Comparison of ENCODE assay signal across 25 mouse cellular contexts in genomic region chr13:56781697-56782096, GRCm38 (mm10). TPM values are rescaled to one million over a fixed set of nuclear protein-coding genes. Genes with fewer than 3 reads are reported as not detected.
DNase-seq lines count a peak whose midpoint lies in the region; ATAC-seq and TF ChIP-seq lines count a peak whose summit lies in the region.
"Had no signal": no experiment of that assay in that cellular context is flagged by ENCODE, and none has a peak within 500 bp of the region (broad histone marks: within the 10 kb centered on the region; RNA-seq: fewer than 3 reads in every experiment).

No protein-coding gene starts in this region.

- H3K9ac ChIP-seq in neural tube, embryonic 13.5 days, result no peak overlapping the region
- H3K9ac ChIP-seq in midbrain, embryonic 14.5 days (replicated peaks; ENCODE audit: low read length), result no peak overlapping the region
- no peak overlapping the region for H3K9ac ChIP-seq in intestine, embryonic 15.5 days
- H3K9ac ChIP-seq: embryonic facial prominence, embryonic 13.5 days; limb, embryonic 15.5 days had no signal

- WGBS in neural tube, embryonic 13.5 days, result 93% methylated on average over 3 of the region's 3 CpGs
- WGBS in midbrain, embryonic 14.5 days, result 94% methylated on average over 3 of the region's 3 CpGs
- 86% methylated on average over 3 of the region's 3 CpGs for WGBS in intestine, embryonic 15.5 days

- no peak for ATAC-seq in neural tube, embryonic 13.5 days (ENCODE audit: low read depth)
- no peak for ATAC-seq in midbrain, embryonic 14.5 days (ENCODE audit: low FRiP score, low TSS enrichment)
- ATAC-seq in intestine, embryonic 15.5 days, result no peak
- ATAC-seq: activated CD4-positive, CD25-positive, alpha-beta regulatory T cell, adult 4 months; Patski had no signal

- DNase-seq in layer of hippocampus, adult 2 months (ENCODE audit: low spot score in 2 of 2), result no peak
- DNase-seq in layer of hippocampus, adult 9-10 months (ENCODE audit: low spot score), result no peak
- DNase-seq in neural tube, embryonic 10.5 days (ENCODE audit: extremely low spot score, low spot score), result no peak
- no peak for DNase-seq in midbrain, embryonic 14.5 days
- DNase-seq in telencephalon, adult 2 months (ENCODE audit: low read depth, low spot score), result peak; percentile 58
- DNase-seq: adrenal gland, postnatal 25 days; cerebellum, adult 8-10 months; gastrocnemius, postnatal 14 days; heart, adult 2 months; kidney, adult 9 months; kidney, postnatal 36 days; layer of hippocampus, postnatal 36 days; lung, postnatal 10 days; thymus, adult 18-20 months had no signal

- peaks cover 24% of the 10 kb centered on the region for H3K4me1 ChIP-seq in neural tube, embryonic 13.5 days (replicated peaks)
- H3K4me1 ChIP-seq in midbrain, embryonic 14.5 days (ENCODE audit: control insufficient read depth, insufficient read depth, low read length), result peaks cover 22% of the 10 kb centered on the region
- H3K4me1 ChIP-seq in intestine, embryonic 15.5 days (replicated peaks), result no peaks in the 10 kb centered on the region
- H3K4me1 ChIP-seq: embryonic facial prominence, embryonic 13.5 days; limb, embryonic 15.5 days had no signal

- TF ChIP-seq CTCF in layer of hippocampus, adult 2 months (conservative IDR thresholded peaks at IDR 0.05), result no peak

- no peaks in the 10 kb centered on the region for H3K27me3 ChIP-seq in neural tube, embryonic 13.5 days
- H3K27me3 ChIP-seq in midbrain, embryonic 14.5 days (ENCODE audit: control insufficient read depth, insufficient read depth, low read length), result no peaks in the 10 kb centered on the region
- H3K27me3 ChIP-seq in intestine, embryonic 15.5 days (replicated peaks), result no peaks in the 10 kb centered on the region
- H3K27me3 ChIP-seq: limb, embryonic 15.5 days; Patski had no signal

- no peak overlapping the region for H3K4me2 ChIP-seq in neural tube, embryonic 13.5 days
- no peak overlapping the region for H3K4me2 ChIP-seq in midbrain, embryonic 14.5 days (ENCODE audit: low read length)
- H3K4me2 ChIP-seq in intestine, embryonic 15.5 days (replicated peaks), result no peak overlapping the region
- H3K4me2 ChIP-seq: embryonic facial prominence, embryonic 13.5 days; limb, embryonic 15.5 days had no signal

- H3K36me3 ChIP-seq in neural tube, embryonic 13.5 days, result no peaks in the 10 kb centered on the region
- no peaks in the 10 kb centered on the region for H3K36me3 ChIP-seq in midbrain, embryonic 14.5 days (ENCODE audit: control insufficient read depth, insufficient read depth, low read length)
- H3K36me3 ChIP-seq in intestine, embryonic 15.5 days, result no peaks in the 10 kb centered on the region
- H3K36me3 ChIP-seq: embryonic facial prominence, embryonic 13.5 days; limb, embryonic 15.5 days had no signal

- H3K27ac ChIP-seq in layer of hippocampus, adult 2 months, result peak overlapping the region; percentile 57
- H3K27ac ChIP-seq in neural tube, embryonic 13.5 days (replicated peaks), result peak overlapping the region; percentile 77
- peak overlapping the region; percentile 67 for H3K27ac ChIP-seq in midbrain, embryonic 14.5 days (replicated peaks; ENCODE audit: low read depth, low read length)
- no peak overlapping the region for H3K27ac ChIP-seq in intestine, embryonic 15.5 days
- H3K27ac ChIP-seq: embryonic facial prominence, embryonic 13.5 days; heart, adult 2 months; limb, embryonic 15.5 days had no signal

- H3K9me3 ChIP-seq in neural tube, embryonic 13.5 days, result no peaks in the 10 kb centered on the region
- H3K9me3 ChIP-seq in midbrain, embryonic 14.5 days (ENCODE audit: control insufficient read depth, low read length), result no peaks in the 10 kb centered on the region
- H3K9me3 ChIP-seq in intestine, embryonic 15.5 days, result no peaks in the 10 kb centered on the region
- H3K9me3 ChIP-seq: limb, embryonic 15.5 days had no signal

- no peak overlapping the region for H3K4me3 ChIP-seq in layer of hippocampus, adult 2 months
- no peak overlapping the region for H3K4me3 ChIP-seq in neural tube, embryonic 13.5 days
- H3K4me3 ChIP-seq in midbrain, embryonic 14.5 days (replicated peaks; ENCODE audit: low read depth, low read length), result no peak overlapping the region
- no peak overlapping the region for H3K4me3 ChIP-seq in intestine, embryonic 15.5 days (replicated peaks)
- H3K4me3 ChIP-seq: embryonic facial prominence, embryonic 13.5 days; heart, adult 2 months; limb, embryonic 15.5 days; myocyte had no signal

RNA-seq across cellular contexts. Expression of gene Gm45623, which starts 28.1 kb away (rescaled TPM):
- 1 to 10 TPM in 1 of 2 experiments, under 1 TPM in 1; 0.96 to 1.6 TPM for total RNA-seq in layer of hippocampus, adult 2 months (2021)
- 1.0 and 1.6 TPM in 2 replicates for polyA plus RNA-seq in neural tube, embryonic 13.5 days (2015; fragmentation: Nextera tagmentation; extraction: Ambion mirVana)
- 1.1 and 2.1 TPM in 2 replicates for polyA plus RNA-seq in midbrain, embryonic 14.5 days (2014; fragmentation: Nextera tagmentation; extraction: Ambion mirVana)
- polyA plus RNA-seq in intestine, embryonic 15.5 days (2015; fragmentation: Nextera tagmentation; extraction: Ambion mirVana), result 0.50 and 1.00 TPM in 2 replicates
- total RNA-seq: adrenal gland, postnatal 25 days; gastrocnemius, postnatal 14 days; heart, adult 2 months; megakaryocyte, adult 5-6 weeks had no signal
- polyA plus RNA-seq: activated CD4-positive, CD25-positive, alpha-beta regulatory T cell, adult 4 months; heart, adult 2 months; heart, postnatal 0 days; liver, embryonic 16.5 days; myocyte; Patski; urinary bladder, adult 2 months had no signal
